Mouse (Mus musculus) ES-Bruce4 (cell line): ENCODE measurements around the gene Sipa1l1.

ENCODE experiments used
- CTCF ChIP-seq: IDR thresholded peaks from one replicate; pipeline ENCODE4 v1.8.1; 2011; ENCODE audit warnings: low read depth, low read length
- EP300 ChIP-seq: IDR thresholded peaks from 2 replicates; pipeline ENCODE4 v1.6.1; 2011; ENCODE audit warnings: low read depth, low read length; ENCODE audit not compliant: insufficient read depth

DNA sequence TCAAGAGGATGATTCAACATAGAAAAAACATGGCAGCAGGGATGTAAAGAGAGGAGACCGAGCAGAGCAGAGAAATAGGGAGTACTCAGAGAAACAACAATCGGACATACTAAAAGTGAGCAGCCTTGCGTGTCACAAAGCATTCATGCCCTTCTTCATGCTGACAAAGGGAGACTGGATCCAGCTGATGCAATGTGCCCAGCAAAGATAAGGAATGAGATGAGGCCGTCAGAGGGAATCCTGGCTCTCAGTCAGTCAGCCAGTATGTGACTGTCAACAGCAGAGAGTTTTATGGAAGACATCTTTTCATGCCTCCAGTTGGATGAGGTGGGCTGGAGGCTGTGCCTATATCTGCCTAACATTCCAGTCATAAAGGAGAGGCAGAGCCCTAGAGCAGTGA lies 304.1 kb downstream of the Sipa1l1 start:
- TF ChIP-seq CTCF (no peak), EP300 (no peak)
